Mouse (Mus musculus): ENCODE data around the gene Pigh. TPM values are rescaled to one million over a fixed set of nuclear protein-coding genes. Genes with fewer than 3 reads are reported as not detected.

Pigh gene
- polyA plus RNA-seq, 1 experiment from 2014 or later, result 5.7 TPM

DNA sequence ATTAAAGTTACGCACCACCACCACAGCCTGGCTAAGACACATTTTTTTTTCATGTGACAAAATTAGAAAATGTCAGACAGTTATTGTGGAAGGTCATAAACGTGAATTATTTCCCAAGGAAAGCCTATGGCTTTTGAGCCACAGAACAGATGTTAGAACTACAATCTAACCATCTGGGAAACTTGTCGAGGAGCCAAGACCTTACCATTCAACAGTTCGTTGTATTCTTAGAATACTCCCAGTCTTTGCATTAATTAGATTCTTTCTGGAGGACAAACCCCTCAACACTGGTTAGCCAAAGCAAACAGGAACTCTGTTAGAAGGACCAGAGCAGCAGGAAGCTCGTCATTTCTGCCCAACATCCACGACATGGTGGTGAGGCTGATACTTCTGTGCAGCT, 43.3 kb downstream of the Pigh start:
- H3K4me1 ChIP-seq (replicated peaks), result peaks cover 5% of the 10 kb centered on the region; the same call in 1 of the 2 replicates
- H3K4me2 ChIP-seq, result no peak overlapping the region
- H3K9me3 ChIP-seq (replicated peaks), result no peaks in the 10 kb centered on the region
- H3K27ac ChIP-seq (replicated peaks), result no peak overlapping the region
- ATAC-seq (ENCODE audit: insufficient read depth), result no peak
- 56% methylated on average over 6 of the region's 6 CpGs for WGBS (ENCODE audit: insufficient replicate concordance)
- H3K27me3 ChIP-seq, result no peaks in the 10 kb centered on the region
- H3K9ac ChIP-seq, result no peak overlapping the region
- no peak overlapping the region for H3K4me3 ChIP-seq (replicated peaks)
- no peaks in the 10 kb centered on the region for H3K36me3 ChIP-seq (replicated peaks)

DNA sequence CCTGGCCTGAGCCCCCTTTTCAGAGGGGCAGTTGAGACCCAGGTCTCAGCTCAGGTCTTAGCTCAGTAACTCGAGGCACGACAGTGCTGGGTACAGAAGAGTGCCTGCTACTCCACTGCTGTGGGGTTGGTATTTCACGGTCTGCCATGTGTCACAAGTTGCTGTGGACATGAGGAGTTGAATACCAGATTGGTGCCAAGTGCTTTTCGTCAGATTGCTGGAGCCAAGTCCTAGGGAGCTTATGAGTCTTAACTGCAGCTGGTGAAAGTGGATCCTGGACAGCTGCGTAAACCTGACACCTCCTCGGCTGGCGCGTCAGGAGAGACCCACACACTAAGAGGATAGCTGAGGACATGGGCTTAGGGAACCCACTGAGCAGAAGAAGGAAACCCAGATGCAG, 44.8 kb downstream of the Pigh start:
- Histone ChIP-seq H3K4me1 (replicated peaks) (peaks cover 7% of the 10 kb centered on the region; the same call in 1 of the 2 replicates), H3K36me3 (replicated peaks) (no peaks in the 10 kb centered on the region), H3K9ac (no peak overlapping the region), H3K4me3 (replicated peaks) (no peak overlapping the region), H3K4me2 (no peak overlapping the region), H3K27ac (replicated peaks) (no peak overlapping the region), H3K9me3 (replicated peaks) (no peaks in the 10 kb centered on the region), H3K27me3 (no peaks in the 10 kb centered on the region)
- ATAC-seq (ENCODE audit: insufficient read depth), result no peak
- 73% methylated on average over 8 of the region's 8 CpGs for WGBS (ENCODE audit: insufficient replicate concordance)

DNA sequence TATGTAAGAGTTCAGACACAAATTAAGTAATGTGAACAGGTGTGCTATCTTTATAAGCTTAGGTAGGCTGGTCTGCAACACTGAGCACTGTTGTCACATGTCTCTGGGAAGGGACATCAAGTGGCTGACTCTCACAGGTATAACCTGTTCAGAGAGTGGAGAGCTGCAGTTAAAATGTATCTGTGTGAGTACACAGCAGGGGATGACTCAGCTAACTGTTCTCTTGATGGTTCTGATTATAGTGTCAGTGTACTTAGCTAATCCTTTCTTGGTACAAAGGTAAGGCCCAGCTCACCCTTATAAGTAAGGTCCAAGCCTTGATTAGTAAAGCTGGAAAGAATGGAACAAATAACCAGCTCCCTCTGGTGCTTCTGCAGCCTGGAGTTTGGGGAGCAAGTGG, 48.0 kb downstream of the Pigh start:
- H3K4me2 ChIP-seq, result no peak overlapping the region
- no peak overlapping the region for H3K27ac ChIP-seq (replicated peaks)

DNA sequence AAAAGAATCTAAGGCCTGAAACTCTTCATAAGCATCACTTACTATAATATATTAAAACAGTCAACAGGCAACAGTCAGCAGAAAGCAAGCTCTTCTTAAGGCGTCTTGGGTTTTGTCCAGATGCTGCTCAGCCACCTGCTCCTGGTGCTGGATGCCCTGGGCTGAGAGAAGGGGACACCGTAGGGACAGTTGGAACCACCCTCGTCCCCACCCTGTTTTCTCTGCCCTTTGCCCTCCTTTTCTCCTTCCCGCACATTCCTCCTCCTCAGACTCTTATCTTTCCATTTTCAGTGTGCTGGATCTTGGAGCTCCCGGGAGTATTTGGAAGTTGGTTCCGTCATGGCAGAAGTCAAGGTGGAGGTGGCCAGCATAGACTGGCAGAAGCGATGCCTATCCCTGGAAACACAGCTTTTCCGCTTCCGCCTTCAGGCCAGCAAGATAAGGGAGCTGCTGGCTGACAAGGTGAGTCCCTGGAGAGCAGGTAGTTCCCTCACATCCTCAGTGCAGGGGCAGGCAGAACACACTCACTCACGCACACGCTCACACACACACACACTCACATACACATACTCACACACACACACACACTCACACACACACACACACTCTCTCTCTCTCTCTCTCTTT, 49.1 kb downstream of the Pigh start:
- H3K36me3 ChIP-seq (replicated peaks), result no peaks in the 10 kb centered on the region
- no peak overlapping the region for H3K4me2 ChIP-seq
- ATAC-seq (ENCODE audit: insufficient read depth), result no peak
- no peak overlapping the region for H3K4me3 ChIP-seq (replicated peaks)
- no peaks in the 10 kb centered on the region for H3K27me3 ChIP-seq
- H3K9me3 ChIP-seq (replicated peaks), result no peaks in the 10 kb centered on the region
- WGBS (ENCODE audit: insufficient replicate concordance), result 72% methylated on average over 11 of the region's 11 CpGs
- H3K27ac ChIP-seq (replicated peaks), result no peak overlapping the region
- H3K4me1 ChIP-seq (replicated peaks), result peaks cover 7% of the 10 kb centered on the region; the same call in 1 of the 2 replicates
- no peak overlapping the region for H3K9ac ChIP-seq

More for the DNA sequence above, 48.0 kb downstream of the Pigh start:
- Histone ChIP-seq H3K9ac (no peak overlapping the region), H3K9me3 (replicated peaks) (no peaks in the 10 kb centered on the region), H3K4me1 (replicated peaks) (peaks cover 7% of the 10 kb centered on the region; the same call in 1 of the 2 replicates), H3K4me3 (replicated peaks) (no peak overlapping the region), H3K27me3 (no peaks in the 10 kb centered on the region), H3K36me3 (replicated peaks) (no peaks in the 10 kb centered on the region)
- ATAC-seq (ENCODE audit: insufficient read depth), result no peak

DNA sequence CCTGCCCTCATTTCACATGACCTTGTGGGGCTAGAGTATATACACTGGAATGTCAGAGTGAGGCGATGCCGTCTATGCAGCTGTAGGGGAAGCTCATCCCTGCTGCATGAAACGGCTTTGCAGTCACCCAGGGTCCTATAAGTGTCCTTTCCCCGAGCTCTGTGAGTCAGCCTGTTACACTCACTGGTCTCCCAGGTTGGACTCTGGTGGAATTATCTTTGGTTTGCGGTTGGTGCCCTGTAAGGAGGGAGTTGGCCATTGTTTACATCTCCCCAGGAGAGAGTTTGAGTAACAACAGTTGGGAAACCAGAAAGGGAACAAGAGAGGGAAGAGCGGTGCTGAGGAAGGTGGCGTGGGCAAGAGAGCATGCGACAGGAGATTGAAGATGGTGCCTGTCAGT, 49.7 kb downstream of the Pigh start:
- H3K27me3 ChIP-seq, result no peaks in the 10 kb centered on the region
- ATAC-seq (ENCODE audit: insufficient read depth), result no peak
- H3K27ac ChIP-seq (replicated peaks), result no peak overlapping the region
- no peak overlapping the region for H3K9ac ChIP-seq
- H3K36me3 ChIP-seq (replicated peaks), result no peaks in the 10 kb centered on the region
- no peak overlapping the region for H3K4me2 ChIP-seq
- no peak overlapping the region for H3K4me3 ChIP-seq (replicated peaks)
- WGBS (ENCODE audit: insufficient replicate concordance), result 51% methylated on average over 8 of the region's 8 CpGs
- peaks cover 7% of the 10 kb centered on the region; the same call in 1 of the 2 replicates for H3K4me1 ChIP-seq (replicated peaks)
- H3K9me3 ChIP-seq (replicated peaks), result no peaks in the 10 kb centered on the region

DNA sequence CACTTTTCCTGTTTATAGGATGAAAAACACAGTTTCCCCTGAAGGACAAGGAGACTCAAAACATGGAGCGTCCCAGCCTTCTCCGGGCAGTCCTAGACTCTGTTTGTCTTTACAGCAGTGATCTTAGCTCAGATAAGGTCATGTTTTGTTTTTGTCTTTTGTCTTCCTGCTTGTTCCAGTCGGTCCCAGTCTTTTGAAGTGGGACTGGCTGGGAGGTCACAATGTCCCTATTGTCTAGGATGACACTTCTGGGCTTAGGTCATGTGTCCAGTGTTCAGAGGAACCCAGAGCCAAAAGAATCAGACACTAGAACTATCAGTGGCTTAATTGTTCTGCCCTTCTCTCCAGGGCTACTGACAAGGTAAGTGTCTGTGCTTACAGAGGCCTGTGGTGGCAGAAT, 54.1 kb downstream of the Pigh start:
- ATAC-seq (ENCODE audit: insufficient read depth), result no peak
- Histone ChIP-seq H3K27ac (replicated peaks) (no peak overlapping the region), H3K9ac (no peak overlapping the region), H3K4me2 (no peak overlapping the region), H3K36me3 (replicated peaks) (no peaks in the 10 kb centered on the region), H3K9me3 (replicated peaks) (no peaks in the 10 kb centered on the region), H3K4me3 (replicated peaks) (no peak overlapping the region), H3K27me3 (peaks cover 23% of the 10 kb centered on the region), H3K4me1 (replicated peaks) (no peaks in the 10 kb centered on the region)
- 26% methylated on average over 3 of the region's 3 CpGs for WGBS (ENCODE audit: insufficient replicate concordance)

DNA sequence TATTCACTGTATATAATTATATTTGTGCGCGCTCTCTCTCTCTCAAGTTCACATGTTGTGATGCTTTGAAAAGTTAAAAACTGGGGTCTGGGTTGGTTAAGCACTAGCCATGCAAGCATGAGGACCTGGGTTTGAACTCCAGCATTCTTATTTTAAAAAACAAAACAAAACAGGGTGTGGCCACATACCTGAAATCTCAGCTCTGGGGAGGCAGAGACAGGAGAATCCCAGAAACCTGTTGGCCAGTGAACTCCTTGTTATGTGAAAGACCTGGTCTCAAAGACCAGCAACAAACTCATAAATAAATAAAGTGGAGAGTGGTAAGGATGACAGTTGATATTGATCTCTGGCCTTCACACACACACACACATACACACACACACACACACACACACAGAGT, 55.1 kb downstream of the Pigh start:
- WGBS (ENCODE audit: insufficient replicate concordance), result 88% methylated on average over 2 of the region's 2 CpGs
- no peak for ATAC-seq (ENCODE audit: insufficient read depth)
- no peaks in the 10 kb centered on the region for H3K9me3 ChIP-seq (replicated peaks)
- H3K27me3 ChIP-seq, result peaks cover 33% of the 10 kb centered on the region
- H3K4me3 ChIP-seq (replicated peaks), result no peak overlapping the region
- H3K4me2 ChIP-seq, result no peak overlapping the region
- no peaks in the 10 kb centered on the region for H3K36me3 ChIP-seq (replicated peaks)
- H3K9ac ChIP-seq, result no peak overlapping the region
- no peaks in the 10 kb centered on the region for H3K4me1 ChIP-seq (replicated peaks)
- no peak overlapping the region for H3K27ac ChIP-seq (replicated peaks)

Other genes starting within 250 kb of the Pigh start
- gene Atp6v1d, start 228.0 kb downstream of the Pigh start, polyA plus RNA-seq (2015; fragmentation: Nextera tagmentation; extraction: Ambion mirVana), result 23.8 and 24.4 TPM in 2 replicates
- 166 and 171 TPM in 2 replicates for gene Eif2s1, start 227.8 kb downstream of the Pigh start, polyA plus RNA-seq (2015; fragmentation: Nextera tagmentation; extraction: Ambion mirVana)
- 41.4 and 46.1 TPM in 2 replicates for gene Plek2, start 182.7 kb downstream of the Pigh start, polyA plus RNA-seq (2015; fragmentation: Nextera tagmentation; extraction: Ambion mirVana)
- 3.4 and 3.5 TPM in 2 replicates for gene Tmem229b, start 82.0 kb downstream of the Pigh start, polyA plus RNA-seq (2015; fragmentation: Nextera tagmentation; extraction: Ambion mirVana)
- gene Plekhh1, start 60.5 kb downstream of the Pigh start, polyA plus RNA-seq (2015; fragmentation: Nextera tagmentation; extraction: Ambion mirVana), result 0.06 and 0.13 TPM in 2 replicates
- 0.06 and 0.18 TPM in 2 replicates for gene Arg2, start 41.1 kb upstream of the Pigh start, polyA plus RNA-seq (2015; fragmentation: Nextera tagmentation; extraction: Ambion mirVana)
- gene Vti1b, start 83.0 kb upstream of the Pigh start, polyA plus RNA-seq (2015; fragmentation: Nextera tagmentation; extraction: Ambion mirVana), result 33.1 and 33.2 TPM in 2 replicates
- 20.8 and 22.2 TPM in 2 replicates for gene Rdh11, start 102.6 kb upstream of the Pigh start, polyA plus RNA-seq (2015; fragmentation: Nextera tagmentation; extraction: Ambion mirVana)
- gene Rdh12, start 119.3 kb upstream of the Pigh start, polyA plus RNA-seq (2015; fragmentation: Nextera tagmentation; extraction: Ambion mirVana), result 1.3 and 1.4 TPM in 2 replicates
- 7.3 and 7.6 TPM in 2 replicates for gene Zfyve26, start 206.7 kb upstream of the Pigh start, polyA plus RNA-seq (2015; fragmentation: Nextera tagmentation; extraction: Ambion mirVana)
- gene Rad51b, start 207.6 kb upstream of the Pigh start, polyA plus RNA-seq (2015; fragmentation: Nextera tagmentation; extraction: Ambion mirVana), result 4.3 and 4.6 TPM in 2 replicates

Measured in liver, embryonic 15.5 days (tissue).